Mouse (Mus musculus): Measurements from ENCODE around the gene Elmod1.

DNA sequence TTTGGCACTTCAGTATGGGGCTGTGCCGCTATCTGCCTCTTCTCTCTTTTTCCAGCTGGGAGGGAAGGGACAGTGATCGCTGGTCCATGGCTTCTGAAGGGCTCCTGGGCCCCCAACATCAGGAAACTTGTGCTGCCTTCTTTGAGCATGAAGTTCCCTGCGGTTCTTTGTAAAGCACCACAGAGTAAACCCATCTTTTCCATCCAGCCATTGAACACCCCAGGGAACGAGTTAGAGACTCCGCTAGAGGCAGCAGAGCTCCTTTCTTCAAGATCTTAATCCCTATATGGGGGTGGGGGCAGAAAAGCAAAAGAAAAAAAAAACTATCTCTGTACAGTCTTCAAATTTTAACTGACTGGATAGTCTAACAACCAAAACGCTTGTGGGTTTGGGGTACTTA is 20.2 kb downstream of the Elmod1 start:
- TF ChIP-seq CTCF (IDR thresholded peaks at IDR 0.05; ENCODE audit: low read depth) (no peak), EP300 (IDR thresholded peaks at IDR 0.05; ENCODE audit: low read depth) (no peak)
